Mouse (Mus musculus): Measurements from ENCODE around the gene Myo15b.

- TF ChIP-seq CTCF (IDR thresholded peaks at IDR 0.05; ENCODE audit: control insufficient read depth, insufficient read depth, insufficient read length), result no peak
- TF ChIP-seq USF1 (IDR thresholded peaks at IDR 0.05; ENCODE audit: low read depth), result no peak
Observed at GRCm38 (mm10) chr11:115919073-115919472, 60.9 kb downstream of the Myo15b start.

Data from C2C12 (cell line).